Mouse (Mus musculus): ENCODE measurements at regions not wholly inside any gene's neighbourhood (a gene's known extent, or its start where the extent isn't known, plus 50 kb on each side); places are given as distances from the start of the nearest gene placed in this dataset.

- no peak for TF ChIP-seq CTCF (IDR thresholded peaks at IDR 0.05; ENCODE audit: low read depth)
- no peak for TF ChIP-seq EP300 (IDR thresholded peaks at IDR 0.05; ENCODE audit: low read depth)
These were observed 418.5 kb downstream of the Ajap1 start for GRCm38 (mm10) chr4:153064021-153064605.

Data from heart, postnatal 0 days (tissue).